Mouse (Mus musculus) CH12.LX (cell line): ENCODE measurements around the gene Ank2. TPM values are rescaled to one million over a fixed set of nuclear protein-coding genes. Genes with fewer than 3 reads are reported as not detected.

Experiments used
- DNase-seq: peaks from one replicate; pipeline ENCODE4 v3.0.0-alpha.2; 2013; ENCODE audit errors: extremely low read depth
- H3K27ac ChIP-seq: 2 replicates; pipeline ENCODE4 v1.5.1; 2012; ENCODE audit warnings: low read depth, mild to moderate bottlenecking, control low read depth, moderate library complexity; ENCODE audit not compliant: insufficient read depth
- H3K27me3 ChIP-seq: replicated peaks from 2 replicates; pipeline ENCODE3; 2012; ENCODE audit warnings: inconsistent platforms
- H3K36me3 ChIP-seq, 2 experiments: replicated peaks in 1 of 2; 2 replicates each; pipeline versions ENCODE3 to v1.6.1; 2012; ENCODE audit warnings: inconsistent platforms in 1 of 2, low read length in 1 of 2, mild to moderate bottlenecking in 1 of 2, mixed read lengths in 1 of 2, moderate library complexity in 1 of 2; ENCODE audit not compliant: control insufficient read depth in 1 of 2, insufficient read depth in 1 of 2
- H3K4me1 ChIP-seq, 2 experiments: 2 replicates each; pipeline ENCODE4 v1.6.1; 2012; ENCODE audit warnings: inconsistent platforms in 1 of 2, moderate library complexity in 1 of 2; ENCODE audit not compliant: insufficient read depth in 2 of 2, control insufficient read depth in 1 of 2
- H3K4me2 ChIP-seq: 2 replicates; pipeline ENCODE4 v1.6.1; 2012; ENCODE audit warnings: low read depth, mild to moderate bottlenecking, control low read depth; ENCODE audit not compliant: poor library complexity, insufficient read depth, severe bottlenecking
- H3K4me3 ChIP-seq, 3 experiments: fragments of 150-350 bp in 1 of 3; sonication (generic) in 1 of 3; replicated peaks in 1 of 3; 2 replicates each; pipeline versions ENCODE3 to v1.5.1; 2011 to 2012; ENCODE audit warnings: low read depth in 2 of 3, low read length in 2 of 3, mild to moderate bottlenecking in 2 of 3, moderate library complexity in 2 of 3, control low read depth in 1 of 3, improper control_type of control experiment in 1 of 3, inconsistent platforms in 1 of 3, mixed read lengths in 1 of 3; ENCODE audit not compliant: poor library complexity in 1 of 3
- H3K79me2 ChIP-seq: replicated peaks from 2 replicates; pipeline ENCODE4 v1.6.1; 2012; ENCODE audit warnings: mild to moderate bottlenecking, moderate library complexity; ENCODE audit not compliant: control insufficient read depth, poor library complexity, insufficient read depth, severe bottlenecking; ENCODE audit errors: extremely low read depth
- H3K9ac ChIP-seq: 2 replicates; pipeline ENCODE4 v1.6.1; 2012; ENCODE audit warnings: low read depth, mild to moderate bottlenecking, control low read depth, moderate library complexity; ENCODE audit not compliant: insufficient read depth
- H3K9me3 ChIP-seq: replicated peaks from 2 replicates; pipeline ENCODE3; 2012; ENCODE audit warnings: low read length, inconsistent platforms, mixed read lengths
- BHLHE40 ChIP-seq: IDR thresholded peaks from 2 replicates; pipeline ENCODE4 v1.6.1; 2011; ENCODE audit warnings: mild to moderate bottlenecking, low read depth, low read length, improper control_type of control experiment
- CHD2 ChIP-seq: IDR thresholded peaks from 2 replicates; pipeline ENCODE4 v1.6.1; 2011; ENCODE audit warnings: low read length, improper control_type of control experiment
- CTCF ChIP-seq, 2 experiments: IDR thresholded peaks in 1 of 2; conservative IDR thresholded peaks in 1 of 2; 2 replicates each; pipeline ENCODE4 v1.5.1; 2011 to 2012; ENCODE audit warnings: low read depth in 2 of 2, low read length in 2 of 2, improper control_type of control experiment in 1 of 2, inconsistent platforms in 1 of 2, mild to moderate bottlenecking in 1 of 2, moderate library complexity in 1 of 2
- E2F4 ChIP-seq: IDR thresholded peaks from 2 replicates; pipeline ENCODE4 v1.6.1; 2011; ENCODE audit warnings: low read depth, low read length, improper control_type of control experiment; ENCODE audit not compliant: insufficient replicate concordance
- ETS1 ChIP-seq: conservative IDR thresholded peaks from 2 replicates; pipeline ENCODE4 v1.6.1; 2012; ENCODE audit warnings: low read depth, mild to moderate bottlenecking, inconsistent platforms, low read length, improper control_type of control experiment, moderate library complexity
- GABPA ChIP-seq: IDR thresholded peaks from 2 replicates; pipeline ENCODE4 v1.6.1; 2012; ENCODE audit warnings: low read depth, low read length, improper control_type of control experiment, inconsistent platforms; ENCODE audit not compliant: insufficient replicate concordance
- IRF4 ChIP-seq: IDR thresholded peaks from 2 replicates; pipeline ENCODE4 v1.6.1; 2014; ENCODE audit warnings: low read depth, mild to moderate bottlenecking, inconsistent platforms, low read length, improper control_type of control experiment
- JUND ChIP-seq: conservative IDR thresholded peaks from 2 replicates; pipeline ENCODE4 v1.6.1; 2011; ENCODE audit warnings: low read depth, low read length, improper control_type of control experiment
- KAT2A ChIP-seq: IDR thresholded peaks from 2 replicates; pipeline ENCODE4 v1.6.1; 2012; ENCODE audit warnings: low read length, improper control_type of control experiment, inconsistent platforms; ENCODE audit not compliant: insufficient replicate concordance
- MAFK ChIP-seq: IDR thresholded peaks from 2 replicates; pipeline ENCODE4 v1.6.1; 2011; ENCODE audit warnings: low read length, improper control_type of control experiment; ENCODE audit not compliant: insufficient replicate concordance
- MAZ ChIP-seq: IDR thresholded peaks from 2 replicates; pipeline ENCODE4 v1.6.1; 2012; ENCODE audit warnings: low read depth, mild to moderate bottlenecking, inconsistent platforms, low read length, improper control_type of control experiment, moderate library complexity
- MEF2A ChIP-seq: IDR thresholded peaks from 2 replicates; pipeline ENCODE4 v1.6.1; 2014; ENCODE audit warnings: low read depth, mild to moderate bottlenecking, inconsistent platforms, low read length, improper control_type of control experiment, borderline replicate concordance
- MYC ChIP-seq: IDR thresholded peaks from 2 replicates; pipeline ENCODE4 v1.6.1; 2011; ENCODE audit warnings: low read depth, mild to moderate bottlenecking, improper control_type of control experiment, low read length
- NRF1 ChIP-seq: IDR thresholded peaks from 2 replicates; pipeline ENCODE4 v1.6.1; 2014; ENCODE audit warnings: low read depth, mild to moderate bottlenecking, inconsistent platforms, low read length, improper control_type of control experiment, moderate library complexity
- PAX5 ChIP-seq: IDR thresholded peaks from 2 replicates; pipeline ENCODE4 v1.6.1; 2012; ENCODE audit warnings: low read length, inconsistent platforms, mixed read lengths
- POLR2A ChIP-seq: IDR thresholded peaks from 2 replicates; pipeline ENCODE4 v1.6.1; 2011; ENCODE audit warnings: low read depth, mild to moderate bottlenecking, improper control_type of control experiment, low read length
- RAD21 ChIP-seq: IDR thresholded peaks from 2 replicates; pipeline ENCODE4 v1.6.1; 2011; ENCODE audit warnings: low read depth, mild to moderate bottlenecking, low read length, improper control_type of control experiment, moderate library complexity
- SIN3A ChIP-seq: IDR thresholded peaks from 2 replicates; pipeline ENCODE4 v1.6.1; 2012; ENCODE audit warnings: low read length, improper control_type of control experiment, inconsistent platforms
- SMC3 ChIP-seq: IDR thresholded peaks from 2 replicates; pipeline ENCODE4 v1.6.1; 2011; ENCODE audit warnings: low read depth, low read length, improper control_type of control experiment
- TBP ChIP-seq: conservative IDR thresholded peaks from 2 replicates; pipeline ENCODE4 v1.6.1; 2011; ENCODE audit warnings: low read depth, low read length, improper control_type of control experiment
- UBTF ChIP-seq: IDR thresholded peaks from 2 replicates; pipeline ENCODE4 v1.6.1; 2012; ENCODE audit warnings: low read depth, mild to moderate bottlenecking, inconsistent platforms, low read length, improper control_type of control experiment, moderate library complexity
- USF2 ChIP-seq: conservative IDR thresholded peaks from 2 replicates; pipeline ENCODE4 v1.6.1; 2011; ENCODE audit warnings: low read depth, low read length, improper control_type of control experiment
- dilution Hi-C: fragments of 300-500 bp; cut with MboI; formaldehyde crosslinking; loops from 2 replicates; pipeline ENCODE4 v1.14.3; 2020; ENCODE audit warnings: low sequenced_read_pairs; ENCODE audit not compliant: extremely low pct_unique_long_range_greater_than_20kb, extremely low pct_ligation_motif_present
- in situ Hi-C: fragments of 300-500 bp; cut with MboI; formaldehyde crosslinking; loops from 3 replicates; pipeline ENCODE4 v1.14.3; 2019; ENCODE audit warnings: low sequenced_read_pairs, low pct_ligation_motif_present, low pct_unique_long_range_greater_than_20kb, mixed read lengths
- polyA plus RNA-seq: library from polyadenylated mRNA; unstranded; fragments of >175 nt; gene quantifications from 2 replicates; pipeline ENCODE4 v1.2.1, GENCODE M21; 2012; ENCODE audit warnings: low read depth; ENCODE audit not compliant: insufficient read length
- total RNA-seq, 2 experiments: library from RNA; depleted of rRNA; stranded (reverse); fragments of 300-350 nt in 1 of 2; fragments of >200 nt in 1 of 2; gene quantifications; 2 replicates each; pipeline ENCODE4 v1.2.3; 2012 to 2014

Ank2 gene
- 7.1 and 20.9 TPM in 2 replicates for total RNA-seq (2012; rRNA removed)
- total RNA-seq (2014; rRNA removed): 3.9 and 4.3 TPM in 2 replicates
- 10.3 and 12.2 TPM in 2 replicates for polyA plus RNA-seq

GRCm38 (mm10) chr3:127498742-127499400 is at the start of gene Ank2:
Gene Ank2, minus strand, starts transcription at chr3:127499350.
- Histone ChIP-seq H3K4me1 (no peaks in the 10 kb centered on the region; a peak in 1 of 4 replicates), H3K9ac (no peak within 1 kb of the TSS)
- in situ Hi-C loops (no loop called here), dilution Hi-C loops (no loop called here)
- no peak for TF ChIP-seq GABPA
- no peak for TF ChIP-seq POLR2A
- TF ChIP-seq UBTF: no peak
- no peak for TF ChIP-seq PAX5
- TF ChIP-seq MEF2A: no peak
- no peak for TF ChIP-seq KAT2A
- no peak for TF ChIP-seq CHD2
- no peak for TF ChIP-seq TBP
- TF ChIP-seq BHLHE40: no peak
- no peak for TF ChIP-seq MAZ
- TF ChIP-seq, all 38 proteins: peak for 0
- no peaks in the 10 kb centered on the region for H3K79me2 ChIP-seq
- no peaks in the 10 kb centered on the region for H3K36me3 ChIP-seq
- no peaks in the 10 kb centered on the region for H3K27me3 ChIP-seq
- DNase-seq: no peak
- H3K27ac ChIP-seq: no peak within 1 kb of the TSS
- no peak within 1 kb of the TSS for H3K4me2 ChIP-seq
- peaks cover 12% of the 10 kb centered on the region for H3K9me3 ChIP-seq
- H3K4me3 ChIP-seq: no peak within 1 kb of the TSS

- dilution Hi-C loops: no loop called here
- H3K79me2 ChIP-seq: peaks cover 7% of the 10 kb centered on the region; the same call in 1 of the 2 replicates
- H3K9me3 ChIP-seq: no peaks in the 10 kb centered on the region
- H3K4me2 ChIP-seq: no peak overlapping the region
- DNase-seq: peak; percentile 53
- H3K9ac ChIP-seq: no peak overlapping the region
- in situ Hi-C loops: loop anchor here (25.0 kb wide), 1 partner anchor 211 kb away; no protein-coding TSS in a partner anchor
- no peak overlapping the region for H3K27ac ChIP-seq
- peaks cover 16 to 36% of the 10 kb centered on the region in 2 experiments for H3K36me3 ChIP-seq
- H3K4me3 ChIP-seq: no peak overlapping the region
- peaks cover 0 to 5% of the 10 kb centered on the region in 2 experiments; a peak in 2 of 4 replicates for H3K4me1 ChIP-seq
- H3K27me3 ChIP-seq: no peaks in the 10 kb centered on the region
- TF ChIP-seq UBTF: no peak
- TF ChIP-seq GABPA: no peak
- TF ChIP-seq SMC3: peak; percentile 57
- TF ChIP-seq MYC: peak; percentile 80; the same call in 1 of the 2 replicates
- peak; percentile 59 for TF ChIP-seq RAD21
- no peak for TF ChIP-seq MAFK
- TF ChIP-seq BHLHE40: no peak
- peak in 1 of 2 experiments; percentile 67; a peak in 2 of 4 replicates for TF ChIP-seq CTCF (conservative IDR thresholded peaks at IDR 0.05 in 1 of 2, IDR thresholded peaks at IDR 0.05 in 1 of 2; ENCODE audit: low read depth in 2 of 2, low read length in 2 of 2)
- TF ChIP-seq JUND: no peak
- TF ChIP-seq POLR2A: no peak
- no peak for TF ChIP-seq USF2
- no peak for TF ChIP-seq MEF2A
- no peak for TF ChIP-seq KAT2A
- no peak for TF ChIP-seq IRF4
- no peak for TF ChIP-seq E2F4
- no peak for TF ChIP-seq SIN3A
- TF ChIP-seq CHD2: no peak
- TF ChIP-seq ETS1: no peak
- no peak for TF ChIP-seq NRF1
These were observed 48.7 kb upstream of the Ank2 start for GRCm38 (mm10) chr3:127547882-127548281.
